Mouse (Mus musculus): ENCODE results near the gene 2700049A03Rik.

DNA sequence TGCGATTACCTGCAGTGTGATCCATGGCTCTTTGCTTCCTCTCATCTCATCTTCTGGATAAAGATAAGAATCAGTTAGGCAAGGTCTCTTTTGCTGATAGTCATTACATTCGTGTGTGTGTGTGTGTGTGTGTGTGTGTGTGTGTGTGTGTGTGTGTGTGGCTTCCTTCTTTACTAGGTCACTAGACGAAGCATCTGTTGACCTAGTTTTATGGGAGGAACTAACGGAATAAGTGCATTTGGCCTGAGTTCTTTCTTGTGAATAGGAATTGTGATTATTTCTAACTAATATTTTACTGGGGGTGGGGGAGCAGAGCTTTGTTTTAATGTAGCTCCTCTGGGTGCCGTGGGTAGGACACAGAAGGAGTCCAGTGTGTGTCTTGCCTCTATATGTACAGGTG lies 96.8 kb downstream of the 2700049A03Rik start:
- no peak for TF ChIP-seq CTCF (IDR thresholded peaks at IDR 0.05; ENCODE audit: low read depth)
- no peak for TF ChIP-seq EP300 (IDR thresholded peaks at IDR 0.05; ENCODE audit: low read depth)

Measured in liver, embryonic 14.5 days (tissue).